Mouse (Mus musculus): ENCODE measurements at regions not wholly inside any gene's neighbourhood (a gene's known extent, or its start where the extent isn't known, plus 50 kb on each side); places are given as distances from the start of the nearest gene placed in this dataset.

- TF ChIP-seq GATA1 (IDR thresholded peaks at IDR 0.05; ENCODE audit: borderline replicate concordance, low read length) (no peak), FLI1 (IDR thresholded peaks at IDR 0.05; ENCODE audit: low read length) (no peak)
Measured at GRCm38 (mm10) chr9:32931266-32932005, 295.4 kb downstream of the Ets1 start.
